Mouse (Mus musculus) kidney, adult 2 months (tissue): Measurements from ENCODE around the gene Mat2a. TPM values are rescaled to one million over a fixed set of nuclear protein-coding genes. Genes with fewer than 3 reads are reported as not detected.
A peak's percentile ranks its signal among the peaks of the same experiment; 100 is the strongest.

ENCODE experiments used
- DNase-seq: peaks from one replicate; pipeline ENCODE4 v3.0.0; 2021
- H3K27ac ChIP-seq: fragments of 200-500 bp; 2 replicates; pipeline ENCODE4 v1.5.1; 2012; ENCODE audit warnings: low read depth, low read length, control low read depth, inconsistent platforms; ENCODE audit not compliant: insufficient read depth
- H3K27me3 ChIP-seq: fragments of 200-500 bp; replicated peaks from 2 replicates; pipeline ENCODE4 v1.6.1; 2012; ENCODE audit warnings: mild to moderate bottlenecking, moderate library complexity, low read length, inconsistent platforms; ENCODE audit not compliant: control insufficient read depth, insufficient read depth
- H3K36me3 ChIP-seq: fragments of 200-500 bp; 2 replicates; pipeline ENCODE4 v1.6.1; 2012; ENCODE audit warnings: mild to moderate bottlenecking, moderate library complexity, low read length, inconsistent platforms; ENCODE audit not compliant: control insufficient read depth, insufficient read depth
- H3K4me1 ChIP-seq: fragments of 200-500 bp; 2 replicates; pipeline ENCODE4 v1.6.1; 2011; ENCODE audit warnings: low read length; ENCODE audit not compliant: control insufficient read depth, insufficient read depth
- H3K4me3 ChIP-seq: fragments of 200-500 bp; 2 replicates; pipeline ENCODE4 v1.5.1; 2011; ENCODE audit warnings: mild to moderate bottlenecking, low read depth, low read length, control low read depth; ENCODE audit not compliant: insufficient read depth
- CTCF ChIP-seq: fragments of 200-500 bp; conservative IDR thresholded peaks from 2 replicates; pipeline ENCODE4 v1.5.1; 2011; ENCODE audit warnings: low read depth, mild to moderate bottlenecking, control low read depth, low read length, moderate library complexity, mixed read lengths; ENCODE audit not compliant: insufficient read depth, insufficient read length
- POLR2A ChIP-seq: fragments of 200-500 bp; IDR thresholded peaks from one replicate; pipeline ENCODE4 v1.6.1; 2011; ENCODE audit warnings: low read depth, low read length, control low read depth
- WGBS: fragments of 180-500 bp; shearing (Covaris S2); methylation state at CpG from one replicate; pipeline ENCODE4 v1.1.7; 2018; 5-methylcytosine and 5-hydroxymethylcytosine counted together
- polyA plus RNA-seq: library from polyadenylated mRNA; depleted of rRNA; stranded (reverse); fragments of >200 nt; gene quantifications from 2 replicates; pipeline ENCODE4 v1.2.3, GENCODE M21; 2012

Gene Mat2a
- polyA plus RNA-seq, 1 experiment, result 168 TPM

GRCm38 (mm10) chr6:72429061-72429842 is 10.1 kb downstream of the Mat2a start:
- no peaks in the 10 kb centered on the region for H3K4me1 ChIP-seq
- peaks cover 22% of the 10 kb centered on the region for H3K36me3 ChIP-seq
- no peak for DNase-seq
- TF ChIP-seq POLR2A, result no peak
- TF ChIP-seq CTCF, result no peak
- 82% methylated on average over 21 of the region's 21 CpGs for WGBS
- no peaks in the 10 kb centered on the region for H3K27me3 ChIP-seq
- no peak overlapping the region for H3K27ac ChIP-seq
- H3K4me3 ChIP-seq, result no peak overlapping the region

- peak; percentile 87 for DNase-seq
- TF ChIP-seq POLR2A, result no peak
- peak; percentile 92 for TF ChIP-seq CTCF
- no peaks in the 10 kb centered on the region for H3K4me1 ChIP-seq
- H3K4me3 ChIP-seq, result no peak overlapping the region
- H3K27me3 ChIP-seq, result no peaks in the 10 kb centered on the region
- 16% methylated on average over 8 of the region's 8 CpGs for WGBS
- peaks cover 17% of the 10 kb centered on the region for H3K36me3 ChIP-seq
- no peak overlapping the region for H3K27ac ChIP-seq
These were observed 11.3 kb downstream of the Mat2a start for GRCm38 (mm10) chr6:72428036-72428435.

- WGBS, result 94% methylated on average over 11 of the region's 11 CpGs
- Histone ChIP-seq H3K4me1 (no peaks in the 10 kb centered on the region), H3K27ac (no peak overlapping the region), H3K36me3 (peaks cover 7% of the 10 kb centered on the region), H3K4me3 (no peak overlapping the region), H3K27me3 (no peaks in the 10 kb centered on the region)
- no peak for TF ChIP-seq POLR2A
- TF ChIP-seq CTCF, result no peak
- no peak for DNase-seq
These were observed 13.7 kb downstream of the Mat2a start for GRCm38 (mm10) chr6:72425646-72426045.

- no peak for DNase-seq
- TF ChIP-seq CTCF, result no peak
- TF ChIP-seq POLR2A, result no peak
- H3K27me3 ChIP-seq, result no peaks in the 10 kb centered on the region
- H3K27ac ChIP-seq, result no peak overlapping the region
- no peak overlapping the region for H3K4me3 ChIP-seq
- 78% methylated on average over 10 of the region's 10 CpGs for WGBS
- peaks cover 3% of the 10 kb centered on the region; the same call in 1 of the 2 replicates for H3K4me1 ChIP-seq
- H3K36me3 ChIP-seq, result peaks cover 8% of the 10 kb centered on the region
These were observed 18.5 kb downstream of the Mat2a start for GRCm38 (mm10) chr6:72420901-72421300.

GRCm38 (mm10) chr6:72419806-72420205 is 19.6 kb downstream of the Mat2a start:
- H3K36me3 ChIP-seq, result peaks cover 5% of the 10 kb centered on the region; the same call in 1 of the 2 replicates
- no peaks in the 10 kb centered on the region for H3K27me3 ChIP-seq
- WGBS, result 95% methylated on average over 1 of the region's 1 CpGs
- H3K4me3 ChIP-seq, result no peak overlapping the region
- H3K4me1 ChIP-seq, result peaks cover 5% of the 10 kb centered on the region; the same call in 1 of the 2 replicates
- H3K27ac ChIP-seq, result no peak overlapping the region
- TF ChIP-seq POLR2A, result no peak
- TF ChIP-seq CTCF, result no peak
- DNase-seq, result no peak

- H3K27ac ChIP-seq, result no peak overlapping the region
- H3K27me3 ChIP-seq, result no peaks in the 10 kb centered on the region
- DNase-seq, result no peak
- no peak overlapping the region for H3K4me3 ChIP-seq
- peaks cover 2% of the 10 kb centered on the region; the same call in 1 of the 2 replicates for H3K36me3 ChIP-seq
- 90% methylated on average over 4 of the region's 4 CpGs for WGBS
- peaks cover 9% of the 10 kb centered on the region; the same call in 1 of the 2 replicates for H3K4me1 ChIP-seq
- TF ChIP-seq POLR2A (no peak), CTCF (no peak)
These were observed 21.1 kb downstream of the Mat2a start for GRCm38 (mm10) chr6:72418279-72418678.

- TF ChIP-seq POLR2A (no peak), CTCF (no peak)
- no peak for DNase-seq
- Histone ChIP-seq H3K27me3 (no peaks in the 10 kb centered on the region), H3K36me3 (0 out of 2 replicates have a peak, but pooled peaks cover 2% of the 10 kb centered on the region), H3K4me1 (peaks cover 9% of the 10 kb centered on the region; the same call in 1 of the 2 replicates), H3K27ac (no peak overlapping the region), H3K4me3 (no peak overlapping the region)
- WGBS, result 54% methylated on average over 7 of the region's 7 CpGs
These were observed 23.2 kb downstream of the Mat2a start for GRCm38 (mm10) chr6:72415964-72416772.
